Mouse (Mus musculus) hematopoietic stem cell, adult 5-6 weeks (primary cell): ENCODE measurements around the gene Pkib. TPM values are rescaled to one million over a fixed set of nuclear protein-coding genes. Genes with fewer than 3 reads are reported as not detected.

Experiments used
- ATAC-seq, 2 experiments: fragments of 125-278 bp in 1 of 2; replicated peaks in 1 of 2; 2 replicates each; pipeline ENCODE4 v1.8.0; 2016 to 2017; ENCODE audit warnings: inconsistent platforms in 2 of 2, mild to moderate bottlenecking in 2 of 2, moderate number of reproducible peaks in 2 of 2, low read depth in 1 of 2, moderate TSS enrichment in 1 of 2; ENCODE audit not compliant: low FRiP score in 2 of 2, poor library complexity in 2 of 2, severe bottlenecking in 2 of 2, insufficient read depth in 1 of 2, low TSS enrichment in 1 of 2
- total RNA-seq: library from RNA; stranded (forward); fragments of 172-1452, 232-1000 nt; gene quantifications from 2 replicates; pipeline ENCODE4 v1.2.3, GENCODE M21; 2017

Pkib gene
- total RNA-seq, 1 experiment from 2014 or later: 8.4 TPM

DNA sequence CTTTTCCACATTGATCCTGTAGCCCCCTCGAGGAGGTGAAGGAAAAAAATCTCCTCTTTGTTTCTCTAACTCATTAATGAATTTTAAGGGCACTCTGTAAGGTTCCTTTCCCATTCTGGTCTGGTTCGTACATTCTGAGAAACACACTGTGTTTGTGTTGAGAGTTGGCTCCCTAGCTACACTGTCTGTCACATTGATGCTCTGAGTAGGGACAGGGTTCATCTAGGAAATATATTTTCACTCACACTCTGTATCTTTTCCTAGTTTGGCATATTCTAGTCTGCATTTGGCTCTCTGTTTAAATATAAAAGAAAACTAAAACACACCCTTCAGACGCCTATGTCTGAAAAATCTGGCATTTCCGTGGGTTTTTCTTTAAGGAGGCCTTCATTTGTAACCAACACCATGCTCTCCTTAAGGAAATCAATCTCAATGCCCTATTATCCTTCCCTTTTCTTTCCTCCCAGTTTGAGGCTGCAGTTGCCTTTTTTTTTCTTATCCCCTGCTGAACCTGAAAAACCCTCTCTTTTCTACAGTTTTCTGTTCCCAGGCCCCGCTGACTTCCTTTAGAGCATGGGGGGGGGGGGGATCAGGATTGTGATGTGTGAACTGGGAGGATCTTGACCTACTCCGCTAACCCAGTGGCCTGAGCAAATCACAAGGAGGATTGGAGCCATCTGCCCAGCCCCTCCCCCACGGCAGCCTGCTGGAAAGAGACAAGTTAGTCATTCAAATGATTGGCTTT, 152.5 kb downstream of the Pkib start:
- ATAC-seq: no peak

DNA sequence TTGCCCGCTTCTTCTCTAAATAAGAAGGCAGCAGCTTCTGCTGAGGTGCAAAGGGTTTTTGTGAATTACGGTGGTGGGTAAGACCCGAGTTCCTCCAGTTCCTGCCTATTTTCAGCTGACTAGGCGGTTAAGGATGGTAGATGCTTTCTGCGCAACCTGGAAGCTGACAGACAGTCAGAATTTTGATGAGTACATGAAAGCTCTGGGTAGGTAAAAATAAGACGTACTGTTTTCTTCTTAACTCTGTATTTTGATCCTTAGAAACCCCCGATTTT, 153.0 kb downstream of the Pkib start, which contains the start of gene Fabp7:
TSS of gene Fabp7 (plus strand) at position 6 of the 275 bp plus-strand sequence.
- ATAC-seq: peak in 1 of 2 experiments; percentile 22; a peak in 1 of 4 replicates

DNA sequence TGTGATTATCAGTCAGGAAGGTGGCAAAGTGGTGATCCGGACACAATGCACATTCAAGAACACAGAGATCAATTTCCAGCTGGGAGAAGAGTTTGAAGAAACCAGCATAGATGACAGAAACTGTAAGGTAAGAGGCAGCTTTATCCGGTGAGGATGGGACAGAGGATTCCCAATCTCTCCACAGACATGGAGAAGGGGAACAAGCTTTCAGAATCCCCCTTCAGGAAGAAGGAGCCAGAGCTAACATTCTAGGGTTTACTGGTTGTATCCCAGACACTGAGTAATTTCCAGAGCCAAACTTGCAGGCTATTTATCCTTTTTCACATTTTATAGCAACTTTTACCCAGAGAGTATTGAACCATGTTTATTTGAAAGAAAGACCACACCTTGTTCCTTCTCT, 153.8 kb downstream of the Pkib start:
- no peak for ATAC-seq

Other genes with a start within 250 kb of the Pkib start
- 33.1 and 33.5 TPM in 2 replicates for gene Hsf2, start 145.6 kb upstream of the Pkib start, total RNA-seq
- gene Serinc1, start 99.5 kb upstream of the Pkib start, total RNA-seq: 99.4 and 147 TPM in 2 replicates
- not detected in 2 replicates for gene Fabp7, start 152.9 kb downstream of the Pkib start, total RNA-seq
- gene Smpdl3a, start 162.4 kb downstream of the Pkib start, total RNA-seq: 38.4 and 49.7 TPM in 2 replicates